Mouse (Mus musculus): ENCODE measurements at regions not wholly inside any gene's neighbourhood (a gene's known extent, or its start where the extent isn't known, plus 50 kb on each side); places are given as distances from the start of the nearest gene placed in this dataset.
"Not testable (repeated sequence)": the region's sequence is repeated elsewhere in the genome, so short reads cannot be mapped to it uniquely, and the experiment has no call there.

GRCm38 (mm10) chr1:113394326-113394725 is 1529.6 kb upstream of the Dsel start:
- not testable (repeated sequence) for TF ChIP-seq CTCF (conservative IDR thresholded peaks at IDR 0.05; ENCODE audit: low read length); POU5F1 (IDR thresholded peaks at IDR 0.05; ENCODE audit: borderline replicate concordance, low read length); NANOG (IDR thresholded peaks at IDR 0.05; ENCODE audit: borderline replicate concordance, low read length)
